Mouse (Mus musculus): ENCODE measurements around the gene Vps26a. TPM values are rescaled to one million over a fixed set of nuclear protein-coding genes. Genes with fewer than 3 reads are reported as not detected.

Gene Vps26a
- polyA plus RNA-seq, 1 experiment, result 78.1 TPM

DNA sequence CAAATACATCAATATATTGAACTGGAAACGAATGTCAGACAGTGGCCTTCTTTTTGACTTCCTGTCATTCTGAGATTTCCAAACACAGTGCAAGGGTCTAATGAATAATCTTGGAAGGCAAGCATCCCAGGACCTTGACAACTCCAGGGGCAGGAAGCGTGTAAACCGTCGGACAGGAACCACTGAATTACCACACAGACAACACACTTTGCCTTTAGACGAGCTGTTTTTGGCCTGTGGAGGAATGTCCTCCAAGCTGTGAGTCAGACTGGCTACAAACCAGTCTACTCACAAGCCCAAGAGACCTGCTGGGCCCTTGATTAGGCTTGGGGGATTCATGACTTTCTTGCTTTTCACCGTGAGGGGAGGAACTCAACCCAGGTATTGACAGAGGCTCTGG is 66.2 kb downstream of the Vps26a start:
- Histone ChIP-seq H3K4me3 (ENCODE audit: insufficient read depth, low read length) (no peak overlapping the region), H3K4me1 (ENCODE audit: control insufficient read depth, insufficient read depth, low read length) (no peaks in the 10 kb centered on the region), H3K27ac (ENCODE audit: insufficient read depth, low read length) (no peak overlapping the region)
- TF ChIP-seq CTCF (IDR thresholded peaks at IDR 0.05; ENCODE audit: borderline replicate concordance, insufficient read depth, low read length) (no peak), POLR2A (IDR thresholded peaks at IDR 0.05; ENCODE audit: low read depth, low read length) (no peak)

GRCm38 (mm10) chr10:62419422-62419821 is 67.2 kb downstream of the Vps26a start:
- no peak overlapping the region for H3K27ac ChIP-seq (ENCODE audit: insufficient read depth, low read length)
- TF ChIP-seq POLR2A (IDR thresholded peaks at IDR 0.05; ENCODE audit: low read depth, low read length), result no peak
- TF ChIP-seq CTCF (IDR thresholded peaks at IDR 0.05; ENCODE audit: borderline replicate concordance, insufficient read depth, low read length), result no peak
- no peaks in the 10 kb centered on the region for H3K4me1 ChIP-seq (ENCODE audit: control insufficient read depth, insufficient read depth, low read length)
- no peak overlapping the region for H3K4me3 ChIP-seq (ENCODE audit: insufficient read depth, low read length)

GRCm38 (mm10) chr10:62418831-62419356 is 67.7 kb downstream of the Vps26a start:
- Histone ChIP-seq H3K4me1 (ENCODE audit: control insufficient read depth, insufficient read depth, low read length) (no peaks in the 10 kb centered on the region), H3K4me3 (ENCODE audit: insufficient read depth, low read length) (no peak overlapping the region), H3K27ac (ENCODE audit: insufficient read depth, low read length) (no peak overlapping the region)
- TF ChIP-seq CTCF (IDR thresholded peaks at IDR 0.05; ENCODE audit: borderline replicate concordance, insufficient read depth, low read length), result no peak
- TF ChIP-seq POLR2A (IDR thresholded peaks at IDR 0.05; ENCODE audit: low read depth, low read length), result no peak

DNA sequence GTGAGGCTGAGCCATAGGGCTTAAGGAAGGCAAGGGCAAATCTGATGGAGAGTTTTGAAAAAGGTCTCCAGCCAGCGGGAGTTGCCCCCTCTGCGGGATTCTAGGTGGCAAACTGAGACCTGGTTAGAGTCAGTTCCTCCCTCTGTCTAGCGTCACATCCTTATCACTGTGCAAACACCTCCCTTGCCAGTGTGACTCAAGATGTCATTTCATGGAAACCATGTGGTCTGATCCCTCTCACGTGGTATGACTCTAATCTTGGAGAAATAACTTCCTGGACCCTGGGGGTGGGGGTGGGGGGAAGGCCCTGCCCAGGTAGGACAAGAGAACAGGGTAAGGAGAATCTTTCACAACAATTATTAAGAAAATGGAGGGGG is 73.0 kb downstream of the Vps26a start:
- TF ChIP-seq CTCF (IDR thresholded peaks at IDR 0.05; ENCODE audit: borderline replicate concordance, insufficient read depth, low read length) (no peak), POLR2A (IDR thresholded peaks at IDR 0.05; ENCODE audit: low read depth, low read length) (no peak)
- H3K27ac ChIP-seq (ENCODE audit: insufficient read depth, low read length), result no peak overlapping the region

DNA sequence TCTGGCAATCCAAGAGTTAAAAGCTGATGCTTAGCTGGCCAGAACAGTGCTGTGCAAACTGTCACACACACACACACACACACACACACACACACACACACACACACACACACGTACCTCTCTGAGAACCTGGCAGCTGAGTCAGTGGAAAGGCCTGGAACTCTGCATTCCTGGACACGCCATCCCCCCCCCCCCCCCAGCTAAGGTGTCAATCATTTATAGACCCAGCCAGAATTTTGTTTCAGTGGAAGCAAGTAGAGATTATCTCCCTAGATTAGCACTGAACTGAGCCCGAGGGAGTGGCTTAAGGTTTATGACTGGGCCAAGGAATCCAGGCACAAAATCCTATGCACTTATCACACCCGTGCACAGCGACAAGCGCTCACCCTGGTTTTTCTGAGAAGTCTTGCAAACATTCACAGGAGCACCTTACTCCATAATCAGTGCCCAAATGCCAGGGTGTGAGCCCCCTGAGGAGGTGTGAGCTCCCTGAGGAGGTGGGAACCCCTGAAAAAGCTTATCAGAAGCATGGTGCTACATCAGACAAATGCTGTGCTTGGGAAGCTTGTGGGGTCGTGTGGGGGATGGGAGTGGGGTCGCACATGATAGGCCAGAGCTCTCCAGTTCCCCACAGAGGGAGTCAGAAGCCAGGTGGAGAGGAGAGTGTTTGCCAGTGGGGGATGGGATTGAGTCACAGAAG is 73.5 kb downstream of the Vps26a start:
- Histone ChIP-seq H3K4me3 (ENCODE audit: insufficient read depth, low read length) (no peak overlapping the region), H3K27ac (ENCODE audit: insufficient read depth, low read length) (no peak overlapping the region), H3K4me1 (ENCODE audit: control insufficient read depth, insufficient read depth, low read length) (peaks cover 6% of the 10 kb centered on the region; the same call in 1 of the 2 replicates)
- TF ChIP-seq POLR2A (IDR thresholded peaks at IDR 0.05; ENCODE audit: low read depth, low read length) (no peak), CTCF (IDR thresholded peaks at IDR 0.05; ENCODE audit: borderline replicate concordance, insufficient read depth, low read length) (no peak)

More for the DNA sequence above, 73.0 kb downstream of the Vps26a start:
- Histone ChIP-seq H3K4me3 (ENCODE audit: insufficient read depth, low read length) (no peak overlapping the region), H3K4me1 (ENCODE audit: control insufficient read depth, insufficient read depth, low read length) (peaks cover 6% of the 10 kb centered on the region; the same call in 1 of the 2 replicates)

DNA sequence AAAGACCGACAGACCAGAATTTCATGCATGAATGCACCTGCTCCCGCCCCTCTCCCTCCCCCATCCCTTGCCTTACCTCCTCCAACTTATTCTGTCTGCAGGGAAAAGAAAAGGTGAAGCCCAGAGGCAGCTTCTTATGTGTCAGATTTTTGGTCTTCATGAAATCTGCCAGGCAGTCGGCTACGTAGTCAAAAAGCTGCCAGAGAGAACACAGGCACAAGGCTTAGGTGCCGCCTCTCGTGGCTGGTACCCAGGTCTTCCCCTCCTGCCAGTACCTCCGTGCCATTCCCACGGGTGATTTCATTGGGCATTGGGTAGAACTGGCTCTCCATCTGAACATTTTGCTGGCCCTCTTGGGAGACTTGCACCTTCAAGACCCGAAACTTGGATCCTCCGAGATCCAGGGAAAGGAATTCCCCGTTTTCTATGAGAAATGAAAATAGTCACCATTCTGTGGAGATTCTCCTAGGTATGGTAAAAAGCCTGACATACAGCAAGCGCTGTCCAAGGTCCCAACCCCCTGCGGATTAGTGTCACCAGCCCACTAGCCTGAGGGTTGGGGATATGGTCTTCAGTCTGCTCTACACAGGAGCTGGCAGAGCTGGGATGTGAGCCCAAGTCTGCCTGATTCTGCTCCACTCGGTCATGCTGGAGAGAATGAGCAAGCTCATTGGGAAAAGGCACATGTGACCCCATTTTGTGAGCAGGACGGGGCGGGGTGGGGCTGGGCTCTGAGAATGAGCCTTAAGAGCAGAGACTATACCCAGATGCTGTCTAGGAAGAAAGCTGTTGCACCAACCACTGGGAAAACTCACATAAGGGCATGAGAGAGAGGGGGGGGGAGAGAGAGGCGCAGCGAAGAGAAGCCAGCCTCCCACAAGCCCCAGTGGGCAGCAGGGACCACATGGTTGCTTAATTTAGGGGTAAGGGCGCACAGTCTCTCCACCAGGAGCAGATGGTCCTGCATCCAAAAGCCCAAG is 74.9 kb downstream of the Vps26a start:
- TF ChIP-seq POLR2A (IDR thresholded peaks at IDR 0.05; ENCODE audit: low read depth, low read length) (no peak), CTCF (IDR thresholded peaks at IDR 0.05; ENCODE audit: borderline replicate concordance, insufficient read depth, low read length) (no peak)
- Histone ChIP-seq H3K4me1 (ENCODE audit: control insufficient read depth, insufficient read depth, low read length) (peaks cover 6% of the 10 kb centered on the region; the same call in 1 of the 2 replicates), H3K4me3 (ENCODE audit: insufficient read depth, low read length) (no peak overlapping the region)

DNA sequence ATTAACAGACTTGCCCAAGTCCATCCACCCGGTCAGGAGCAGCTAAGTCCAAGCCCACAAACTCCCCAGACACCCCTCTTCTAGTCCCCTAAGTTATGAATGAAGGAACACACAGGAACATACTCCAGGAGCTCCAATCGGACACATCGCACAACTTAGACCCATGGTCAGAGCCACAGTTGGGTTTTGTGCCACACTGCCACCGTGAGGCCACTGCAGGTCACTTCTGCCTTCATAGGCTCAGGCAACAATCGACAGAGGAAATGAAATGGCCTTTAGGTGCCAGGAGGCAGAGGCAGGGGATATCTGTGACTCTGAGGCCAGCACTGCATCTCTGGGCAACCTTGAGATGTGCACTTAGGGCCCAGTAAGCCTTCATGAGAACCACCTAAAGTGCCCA is 75.7 kb downstream of the Vps26a start:
- Histone ChIP-seq H3K27ac (ENCODE audit: insufficient read depth, low read length) (no peak overlapping the region), H3K4me3 (ENCODE audit: insufficient read depth, low read length) (no peak overlapping the region), H3K4me1 (ENCODE audit: control insufficient read depth, insufficient read depth, low read length) (peaks cover 6% of the 10 kb centered on the region; the same call in 1 of the 2 replicates)
- TF ChIP-seq POLR2A (IDR thresholded peaks at IDR 0.05; ENCODE audit: low read depth, low read length) (no peak), CTCF (IDR thresholded peaks at IDR 0.05; ENCODE audit: borderline replicate concordance, insufficient read depth, low read length) (peak; percentile 95)

More for the DNA sequence above, 74.9 kb downstream of the Vps26a start:
- no peak overlapping the region for H3K27ac ChIP-seq (ENCODE audit: insufficient read depth, low read length)

Other genes starting within 250 kb of the Vps26a start
- not detected in 2 replicates for gene Tacr2, start 234.4 kb downstream of the Vps26a start, polyA plus RNA-seq (2011; ENCODE audit: insufficient read length, low read depth, missing spikeins)
- gene Hk1, start 106.9 kb downstream of the Vps26a start, polyA plus RNA-seq (2011; ENCODE audit: insufficient read length, low read depth, missing spikeins), result 45.3 and 56.5 TPM in 2 replicates
- gene Hkdc1, start 64.3 kb downstream of the Vps26a start, polyA plus RNA-seq (2011; ENCODE audit: insufficient read length, low read depth, missing spikeins), result not detected in 2 replicates
- not detected in 2 replicates for gene 4930507D05Rik, start 37.3 kb downstream of the Vps26a start, polyA plus RNA-seq (2011; ENCODE audit: insufficient read length, low read depth, missing spikeins)
- gene Supv3l1, start 37.1 kb downstream of the Vps26a start, polyA plus RNA-seq (2011; ENCODE audit: insufficient read length, low read depth, missing spikeins), result 19.7 and 22.7 TPM in 2 replicates
- gene Srgn, start 40.6 kb upstream of the Vps26a start, polyA plus RNA-seq (2011; ENCODE audit: insufficient read length, low read depth, missing spikeins), result 0.72 and 1.9 TPM in 2 replicates
- 34.4 and 37.0 TPM in 2 replicates for gene Kif1bp, start 91.7 kb upstream of the Vps26a start, polyA plus RNA-seq (2011; ENCODE audit: insufficient read length, low read depth, missing spikeins)
- 68.2 and 82.4 TPM in 2 replicates for gene Ddx21, start 115.5 kb upstream of the Vps26a start, polyA plus RNA-seq (2011; ENCODE audit: insufficient read length, low read depth, missing spikeins)
- gene Ddx50, start 164.4 kb upstream of the Vps26a start, polyA plus RNA-seq (2011; ENCODE audit: insufficient read length, low read depth, missing spikeins), result 119 and 165 TPM in 2 replicates
- gene Stox1, start 239.3 kb upstream of the Vps26a start, polyA plus RNA-seq (2011; ENCODE audit: insufficient read length, low read depth, missing spikeins), result not detected in 2 replicates